Mouse (Mus musculus) heart, embryonic 15.5 days (tissue): ENCODE measurements around the gene Coq9. TPM values are rescaled to one million over a fixed set of nuclear protein-coding genes. Genes with fewer than 3 reads are reported as not detected.

Source experiments
- ATAC-seq: fragments of 200-750 bp; cut with Nextera tagmentation; replicated peaks from 2 replicates; pipeline ENCODE4 v1.8.0; 2017; ENCODE audit warnings: low read depth, moderate TSS enrichment; ENCODE audit not compliant: insufficient number of reproducible peaks, insufficient read depth, low FRiP score
- H3K27ac ChIP-seq: fragments of 300-500 bp; sonication (generic); 2 replicates; pipeline ENCODE4 v1.5.1; 2015; ENCODE audit warnings: mild to moderate bottlenecking, inconsistent platforms
- H3K27me3 ChIP-seq: fragments of 300-500 bp; sonication (generic); 2 replicates; pipeline ENCODE4 v1.6.1; 2015; ENCODE audit warnings: inconsistent platforms
- H3K36me3 ChIP-seq: fragments of 300-500 bp; sonication (generic); 2 replicates; pipeline ENCODE4 v1.6.1; 2015; ENCODE audit warnings: mild to moderate bottlenecking, inconsistent platforms
- H3K4me1 ChIP-seq: fragments of 300-500 bp; sonication (generic); replicated peaks from 2 replicates; pipeline ENCODE4 v1.6.1; 2015; ENCODE audit warnings: inconsistent platforms
- H3K4me2 ChIP-seq: fragments of 300-500 bp; sonication (generic); 2 replicates; pipeline ENCODE4 v1.6.1; 2015; ENCODE audit warnings: inconsistent platforms, mild to moderate bottlenecking, moderate library complexity
- H3K4me3 ChIP-seq: fragments of 300-500 bp; sonication (generic); 2 replicates; pipeline ENCODE4 v1.5.1; 2015; ENCODE audit warnings: mild to moderate bottlenecking, inconsistent platforms
- H3K9ac ChIP-seq: fragments of 300-500 bp; sonication (generic); 2 replicates; pipeline ENCODE4 v1.6.1; 2015; ENCODE audit warnings: mild to moderate bottlenecking, inconsistent platforms
- H3K9me3 ChIP-seq: fragments of 300-500 bp; sonication (generic); replicated peaks from 2 replicates; pipeline ENCODE4 v1.6.1; 2016; ENCODE audit warnings: inconsistent platforms
- WGBS: fragments of 180-500 bp; shearing (Covaris S2); methylation state at CpG from one replicate; pipeline ENCODE4 v1.1.7; 2015; ENCODE audit warnings: mixed read lengths; 5-methylcytosine and 5-hydroxymethylcytosine counted together
- polyA plus RNA-seq: library from polyadenylated mRNA; unstranded; fragments of >200 nt; fragmentation: Nextera tagmentation; extraction: Ambion mirVana; gene quantifications from 2 replicates; pipeline ENCODE4 v1.2.1, GENCODE M21; 2015

The Coq9 gene
- polyA plus RNA-seq, 1 experiment from 2014 or later = 166 TPM

- no peak overlapping the region for H3K9ac ChIP-seq
- no peak overlapping the region for H3K27ac ChIP-seq
- no peak for ATAC-seq
Observed at GRCm38 (mm10) chr8:94857011-94857345, 18.9 kb downstream of the Coq9 start.

GRCm38 (mm10) chr8:94857346-94858173, 19.4 kb downstream of the Coq9 start, which contains the start of gene Polr2c:
Gene Polr2c (plus strand): TSS chr8:94857450.
- ATAC-seq = peak; percentile 76
- under 1% methylated on average over 68 of the region's 68 CpGs for WGBS
- Histone ChIP-seq H3K9me3 (no peaks in the 10 kb centered on the region), H3K36me3 (peaks cover 48% of the 10 kb centered on the region), H3K4me2 (peak within 1 kb of the TSS; percentile 77), H3K27me3 (no peaks in the 10 kb centered on the region), H3K4me1 (peaks cover 15% of the 10 kb centered on the region), H3K27ac (peak within 1 kb of the TSS; percentile 64), H3K9ac (peak within 1 kb of the TSS; percentile 89), H3K4me3 (peak within 1 kb of the TSS; percentile 69)

More at GRCm38 (mm10) chr8:94857011-94857345, 18.9 kb downstream of the Coq9 start:
- H3K36me3 ChIP-seq = peaks cover 49% of the 10 kb centered on the region
- no peaks in the 10 kb centered on the region for H3K27me3 ChIP-seq
- peak overlapping the region; percentile 69 for H3K4me3 ChIP-seq
- H3K4me1 ChIP-seq = peaks cover 15% of the 10 kb centered on the region
- peak overlapping the region; percentile 42 for H3K4me2 ChIP-seq
- no peaks in the 10 kb centered on the region for H3K9me3 ChIP-seq
- WGBS = 27% methylated on average over 5 of the region's 5 CpGs

- H3K4me3 ChIP-seq = no peak overlapping the region
- H3K9ac ChIP-seq = no peak overlapping the region
- H3K27me3 ChIP-seq = no peaks in the 10 kb centered on the region
- H3K36me3 ChIP-seq = peaks cover 59% of the 10 kb centered on the region
- no peak for ATAC-seq
- no peak overlapping the region for H3K27ac ChIP-seq
- H3K4me2 ChIP-seq = no peak overlapping the region
- WGBS = 64% methylated on average over 8 of the region's 8 CpGs
- no peaks in the 10 kb centered on the region for H3K9me3 ChIP-seq
- peaks cover 15% of the 10 kb centered on the region for H3K4me1 ChIP-seq
Observed at GRCm38 (mm10) chr8:94861352-94861910, 23.3 kb downstream of the Coq9 start.

- no peak overlapping the region for H3K4me3 ChIP-seq
Observed at GRCm38 (mm10) chr8:94862487-94863220, 24.5 kb downstream of the Coq9 start.

GRCm38 (mm10) chr8:94863897-94864673, 26.0 kb downstream of the Coq9 start:
- 66% methylated on average over 10 of the region's 10 CpGs for WGBS
- H3K4me1 ChIP-seq = peaks cover 11% of the 10 kb centered on the region
- H3K4me3 ChIP-seq = no peak overlapping the region
- H3K9ac ChIP-seq = no peak overlapping the region
- no peaks in the 10 kb centered on the region for H3K27me3 ChIP-seq
- no peak for ATAC-seq
- no peak overlapping the region for H3K4me2 ChIP-seq
- no peaks in the 10 kb centered on the region for H3K9me3 ChIP-seq
- no peak overlapping the region for H3K27ac ChIP-seq
- H3K36me3 ChIP-seq = peaks cover 64% of the 10 kb centered on the region

More at GRCm38 (mm10) chr8:94862487-94863220, 24.5 kb downstream of the Coq9 start:
- no peak overlapping the region for H3K9ac ChIP-seq
- H3K4me1 ChIP-seq = peaks cover 15% of the 10 kb centered on the region
- peak overlapping the region; percentile 61 for H3K27ac ChIP-seq
- ATAC-seq = 0 out of 2 replicates have a peak, but pooled peaks have one; percentile 21
- H3K9me3 ChIP-seq = no peaks in the 10 kb centered on the region
- no peaks in the 10 kb centered on the region for H3K27me3 ChIP-seq
- WGBS = 72% methylated on average over 12 of the region's 12 CpGs
- peaks cover 64% of the 10 kb centered on the region for H3K36me3 ChIP-seq
- H3K4me2 ChIP-seq = 0 out of 2 replicates have a peak overlapping the region, but pooled peaks have one; percentile 10

GRCm38 (mm10) chr8:94865292-94865691, 27.2 kb downstream of the Coq9 start:
- no peak overlapping the region for H3K9ac ChIP-seq
- H3K4me2 ChIP-seq = no peak overlapping the region
- H3K4me1 ChIP-seq = peaks cover 22% of the 10 kb centered on the region
- peaks cover 61% of the 10 kb centered on the region for H3K36me3 ChIP-seq
- H3K9me3 ChIP-seq = no peaks in the 10 kb centered on the region
- no peak for ATAC-seq
- no peaks in the 10 kb centered on the region for H3K27me3 ChIP-seq
- H3K27ac ChIP-seq = no peak overlapping the region
- 79% methylated on average over 10 of the region's 10 CpGs for WGBS
- H3K4me3 ChIP-seq = no peak overlapping the region

GRCm38 (mm10) chr8:94866921-94867320, 28.8 kb downstream of the Coq9 start:
- peaks cover 49% of the 10 kb centered on the region for H3K36me3 ChIP-seq

GRCm38 (mm10) chr8:94869146-94869545, 31.0 kb downstream of the Coq9 start:
- 0 out of 2 replicates have a peak, but pooled peaks have one; percentile 36 for ATAC-seq
- WGBS = 36% methylated on average over 7 of the region's 7 CpGs
- no peak overlapping the region for H3K4me3 ChIP-seq
- H3K9ac ChIP-seq = no peak overlapping the region; the same call in 1 of the 2 replicates
- H3K4me2 ChIP-seq = peak overlapping the region; percentile 70
- H3K27ac ChIP-seq = no peak overlapping the region
- peaks cover 29% of the 10 kb centered on the region for H3K36me3 ChIP-seq
- no peaks in the 10 kb centered on the region for H3K9me3 ChIP-seq
- H3K27me3 ChIP-seq = no peaks in the 10 kb centered on the region
- peaks cover 48% of the 10 kb centered on the region for H3K4me1 ChIP-seq

More at GRCm38 (mm10) chr8:94866921-94867320, 28.8 kb downstream of the Coq9 start:
- H3K4me3 ChIP-seq = no peak overlapping the region
- H3K9me3 ChIP-seq = no peaks in the 10 kb centered on the region
- H3K27me3 ChIP-seq = no peaks in the 10 kb centered on the region
- peaks cover 37% of the 10 kb centered on the region for H3K4me1 ChIP-seq
- no peak overlapping the region for H3K4me2 ChIP-seq
- WGBS = 82% methylated on average over 9 of the region's 9 CpGs
- no peak overlapping the region for H3K9ac ChIP-seq
- no peak overlapping the region for H3K27ac ChIP-seq
- ATAC-seq = no peak

- Histone ChIP-seq H3K9me3 (no peaks in the 10 kb centered on the region), H3K4me2 (peak overlapping the region; percentile 70), H3K4me1 (peaks cover 56% of the 10 kb centered on the region), H3K36me3 (peaks cover 20% of the 10 kb centered on the region), H3K27me3 (no peaks in the 10 kb centered on the region), H3K4me3 (peak overlapping the region; percentile 45), H3K27ac (no peak overlapping the region), H3K9ac (peak overlapping the region; percentile 36; the same call in 1 of the 2 replicates)
- 56% methylated on average over 4 of the region's 4 CpGs for WGBS
- no peak for ATAC-seq
Observed at GRCm38 (mm10) chr8:94870003-94870402, 31.9 kb downstream of the Coq9 start.

GRCm38 (mm10) chr8:94870474-94871107, 32.5 kb downstream of the Coq9 start:
- peak overlapping the region; percentile 36 for H3K9ac ChIP-seq
- peak overlapping the region; percentile 56 for H3K27ac ChIP-seq
- H3K27me3 ChIP-seq = no peaks in the 10 kb centered on the region
- WGBS = 17% methylated on average over 22 of the region's 22 CpGs
- H3K36me3 ChIP-seq = peaks cover 14% of the 10 kb centered on the region; the same call in 1 of the 2 replicates
- peak overlapping the region; percentile 45 for H3K4me3 ChIP-seq
- ATAC-seq = no peak
- H3K4me2 ChIP-seq = peak overlapping the region; percentile 70
- peaks cover 62% of the 10 kb centered on the region for H3K4me1 ChIP-seq
- no peaks in the 10 kb centered on the region for H3K9me3 ChIP-seq
